Mouse (Mus musculus) cerebellum, adult 2 months (tissue): Measurements from ENCODE around the gene Lnpep.

Source experiments
- CTCF ChIP-seq: fragments of 200-500 bp; IDR thresholded peaks from 2 replicates; pipeline ENCODE4 v1.5.1; 2011; ENCODE audit warnings: low read depth, mild to moderate bottlenecking, control low read depth, low read length, moderate library complexity, borderline replicate concordance; ENCODE audit not compliant: insufficient read depth
- POLR2A ChIP-seq: fragments of 200-500 bp; IDR thresholded peaks from 2 replicates; pipeline ENCODE4 v1.6.1; 2011; ENCODE audit warnings: low read length, control low read depth, borderline replicate concordance; ENCODE audit not compliant: insufficient read depth

DNA sequence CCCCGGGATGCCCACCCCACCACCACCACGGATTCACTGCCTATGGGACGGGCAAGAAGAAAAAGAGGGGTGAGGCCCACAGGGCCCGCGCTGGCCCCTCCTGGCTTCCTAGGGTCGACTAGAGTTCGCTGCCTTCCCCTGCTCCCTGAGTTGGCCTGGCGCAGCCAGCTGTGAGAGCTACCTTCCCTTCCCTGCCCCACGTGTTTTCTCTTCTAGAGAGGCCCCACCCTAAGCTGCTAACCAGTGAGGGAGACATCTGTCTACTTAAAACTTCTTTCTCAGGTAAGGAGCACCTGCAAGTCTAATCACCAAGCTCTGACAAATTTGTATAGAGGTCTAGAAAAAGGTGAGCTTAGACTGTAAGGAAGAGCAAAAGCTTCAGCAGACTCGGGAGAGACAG is 118.2 kb downstream of the Lnpep start:
- no peak for TF ChIP-seq CTCF
- TF ChIP-seq POLR2A, result no peak
